Mouse (Mus musculus): ENCODE results near the gene Cbll1. TPM values are rescaled to one million over a fixed set of nuclear protein-coding genes. Genes with fewer than 3 reads are reported as not detected.

Cbll1 gene
- total RNA-seq (2021) = 10 to 100 TPM; 10.5 to 11.4 TPM
- long read RNA-seq, experiment 1, partial matches to known transcripts = 0 of 5 reads
- long read RNA-seq, experiment 1, other reads (novel, unspliced or antisense) = 2 of 5 reads
- long read RNA-seq, experiment 2, partial matches to known transcripts = 1 of 5 reads
- long read RNA-seq, experiment 2, other reads (novel, unspliced or antisense) = 0 of 5 reads

- intact Hi-C loops (cut with DNase I) = loop anchor here (5.0 to 10.0 kb wide), 3 partner anchors 125 to 375 kb away; partner anchors contain the start of genes Cog5 and Dus4l
- peak; percentile 95 to 97 for DNase-seq
These were observed at the start of gene Cbll1 for GRCm38 (mm10) chr12:31499314-31500131. Cbll1 (minus strand) TSS chr12:31499616.

- intact Hi-C loops (cut with DNase I) = no loop called here
- no peak for DNase-seq
These were observed 46.6 kb upstream of the Cbll1 start for GRCm38 (mm10) chr12:31546061-31546460.

GRCm38 (mm10) chr12:31545219-31545618 is 45.8 kb upstream of the Cbll1 start:
- intact Hi-C loops (cut with DNase I) = no loop called here
- no peak for DNase-seq

- intact Hi-C loops (cut with DNase I) = no loop called here
- DNase-seq = no peak
These were observed 42.1 kb upstream of the Cbll1 start for GRCm38 (mm10) chr12:31541541-31541940.

GRCm38 (mm10) chr12:31539783-31540182 is 40.4 kb upstream of the Cbll1 start:
- DNase-seq = no peak
- intact Hi-C loops (cut with DNase I) = no loop called here

- intact Hi-C loops (cut with DNase I) = no loop called here
- DNase-seq = peak; percentile 18 to 30
These were observed 38.3 kb upstream of the Cbll1 start for GRCm38 (mm10) chr12:31537515-31538230.

- no peak for DNase-seq
- intact Hi-C loops (cut with DNase I) = no loop called here
These were observed 34.8 kb upstream of the Cbll1 start for GRCm38 (mm10) chr12:31534060-31534843.

- intact Hi-C loops (cut with DNase I) = no loop called here
- no peak for DNase-seq
These were observed 33.9 kb upstream of the Cbll1 start for GRCm38 (mm10) chr12:31533218-31533908.

- DNase-seq = no peak
- intact Hi-C loops (cut with DNase I) = no loop called here
These were observed 32.6 kb upstream of the Cbll1 start for GRCm38 (mm10) chr12:31532054-31532453.

GRCm38 (mm10) chr12:31527407-31527806 is 28.0 kb upstream of the Cbll1 start:
- intact Hi-C loops (cut with DNase I) = no loop called here
- DNase-seq = no peak

GRCm38 (mm10) chr12:31521371-31521770 is 22.0 kb upstream of the Cbll1 start:
- intact Hi-C loops (cut with DNase I) = no loop called here
- DNase-seq = no peak

GRCm38 (mm10) chr12:31520119-31520518 is 20.7 kb upstream of the Cbll1 start:
- intact Hi-C loops (cut with DNase I) = no loop called here
- DNase-seq = peak; percentile 23 to 38

- DNase-seq = no peak
These were observed 14.5 kb upstream of the Cbll1 start for GRCm38 (mm10) chr12:31513724-31514503.

GRCm38 (mm10) chr12:31512634-31513411 is 13.4 kb upstream of the Cbll1 start:
- intact Hi-C loops (cut with DNase I) = no loop called here
- no peak for DNase-seq

More at GRCm38 (mm10) chr12:31513724-31514503, 14.5 kb upstream of the Cbll1 start:
- intact Hi-C loops (cut with DNase I) = no loop called here

- no peak for DNase-seq
- intact Hi-C loops (cut with DNase I) = no loop called here
These were observed 11.8 kb upstream of the Cbll1 start for GRCm38 (mm10) chr12:31511218-31511617.

GRCm38 (mm10) chr12:31508496-31508895 is 9.1 kb upstream of the Cbll1 start:
- no peak for DNase-seq
- intact Hi-C loops (cut with DNase I) = loop anchor here (2.0 to 10.0 kb wide), 5 partner anchors 124 to 419 kb away; partner anchors contain the start of gene Bcap29

GRCm38 (mm10) chr12:31507718-31508364 is 8.4 kb upstream of the Cbll1 start:
- intact Hi-C loops (cut with DNase I) = loop anchor here (2.0 to 10.0 kb wide), 5 partner anchors 124 to 419 kb away; partner anchors contain the start of gene Bcap29
- DNase-seq = peak in 1 of 2 experiments; percentile 33

All from heart, postnatal 14 days (tissue).